Mouse (Mus musculus) spleen, postnatal 10 days (tissue): Measurements from ENCODE around the gene Arfgap2.

Source experiments
- DNase-seq, 2 experiments: peaks; one replicate each; pipeline ENCODE4 v3.0.0; 2021 to 2022; ENCODE audit warnings: low spot score in 2 of 2

The Arfgap2 gene

GRCm38 (mm10) chr2:91308680-91309079 lies 43.9 kb downstream of the Arfgap2 start:
- DNase-seq = no peak

DNA sequence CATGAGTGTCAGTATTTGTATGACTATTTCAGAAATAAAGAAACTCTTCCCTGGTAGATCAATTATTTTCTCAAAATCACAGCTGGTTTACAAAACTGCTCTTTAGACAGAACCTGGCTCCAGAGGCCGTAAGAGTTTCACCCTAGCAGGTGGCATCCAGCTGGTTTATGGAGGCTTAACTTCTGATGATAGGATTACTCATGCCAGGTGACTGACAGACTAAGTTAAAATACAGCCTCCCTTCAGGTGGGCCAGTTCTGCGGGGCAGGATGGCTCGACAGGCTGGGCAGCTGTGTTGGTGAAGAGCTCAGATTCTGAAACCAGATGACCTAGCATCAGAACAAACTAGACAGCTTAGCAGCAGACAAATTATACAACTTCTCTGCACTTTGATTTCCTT lies 44.8 kb downstream of the Arfgap2 start:
- DNase-seq = no peak

DNA sequence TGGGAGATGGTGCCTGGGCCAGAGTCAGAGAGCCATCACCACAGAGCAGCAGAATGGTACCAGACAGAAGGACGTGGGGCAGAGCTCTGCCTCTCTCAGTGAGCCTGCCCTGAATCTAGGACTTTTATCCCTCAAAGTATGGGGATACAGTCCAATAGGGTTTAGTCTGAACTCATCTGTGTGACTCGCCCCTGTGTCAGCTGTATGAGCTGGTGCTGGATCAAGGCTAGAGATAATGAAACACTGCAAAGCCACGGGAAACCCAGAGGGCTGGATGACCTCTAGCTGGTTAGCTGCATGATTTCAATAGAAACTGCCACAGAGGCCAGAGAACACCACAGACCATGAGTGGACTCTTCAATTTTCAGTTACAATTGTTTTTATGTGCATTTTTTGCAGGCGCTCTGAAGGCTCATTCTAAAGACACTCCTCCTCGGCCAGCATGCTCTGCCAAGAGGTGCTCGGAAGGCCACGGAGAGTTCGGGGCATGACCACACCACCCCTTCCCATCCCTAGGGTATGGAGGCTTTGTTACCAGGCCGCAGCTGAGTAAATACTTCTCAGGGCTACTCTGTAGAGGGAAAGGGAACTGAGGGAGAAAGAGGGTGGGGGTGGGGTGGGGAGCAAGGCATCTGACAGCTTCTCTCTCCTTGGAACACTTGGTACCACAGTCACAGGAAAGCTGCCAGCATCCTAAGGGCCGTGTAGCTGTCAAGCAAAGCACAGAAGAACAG lies 48.0 kb downstream of the Arfgap2 start:
- DNase-seq = no peak

DNA sequence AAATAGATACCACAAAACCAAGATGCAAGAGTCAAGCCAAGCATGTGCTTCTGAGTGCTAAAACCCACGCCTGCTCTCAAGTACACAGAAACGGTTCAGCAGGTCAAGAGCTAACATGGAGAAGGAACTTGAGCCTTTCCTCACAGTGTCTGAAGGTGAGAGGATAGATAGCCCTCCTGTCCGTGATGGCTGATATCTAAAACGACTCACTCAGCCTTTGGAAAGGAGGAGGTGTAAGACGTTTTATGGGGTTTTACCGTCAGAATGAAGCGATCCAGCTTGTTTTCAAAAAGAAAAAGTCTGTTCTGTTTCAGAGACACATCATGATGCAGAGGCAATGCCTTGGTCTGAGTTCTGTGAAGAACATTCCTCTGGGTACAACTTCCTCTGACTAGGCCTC lies 49.4 kb downstream of the Arfgap2 start:
- DNase-seq = no peak

GRCm38 (mm10) chr2:91320559-91321529 lies 56.1 kb downstream of the Arfgap2 start:
- no peak for DNase-seq

DNA sequence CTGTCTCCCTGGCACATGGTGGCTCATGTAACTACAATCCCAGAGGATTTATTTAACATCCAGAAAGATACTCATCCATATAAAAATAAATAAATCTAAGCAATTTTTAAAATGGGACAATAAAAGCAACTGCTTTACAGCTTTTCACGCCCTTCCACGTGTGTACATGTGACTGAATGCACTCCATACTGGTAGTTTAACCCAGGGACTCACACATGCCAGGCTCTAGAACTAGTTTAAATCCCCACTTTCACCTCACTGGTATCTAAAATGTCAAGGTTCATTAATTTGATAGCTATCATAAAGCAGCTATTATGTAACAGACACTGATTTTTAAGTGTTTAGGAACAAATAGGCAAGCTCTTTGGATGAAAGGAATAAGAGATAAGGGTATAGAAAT lies 57.1 kb downstream of the Arfgap2 start:
- no peak for DNase-seq

GRCm38 (mm10) chr2:91322490-91322889 lies 57.7 kb downstream of the Arfgap2 start:
- no peak for DNase-seq

DNA sequence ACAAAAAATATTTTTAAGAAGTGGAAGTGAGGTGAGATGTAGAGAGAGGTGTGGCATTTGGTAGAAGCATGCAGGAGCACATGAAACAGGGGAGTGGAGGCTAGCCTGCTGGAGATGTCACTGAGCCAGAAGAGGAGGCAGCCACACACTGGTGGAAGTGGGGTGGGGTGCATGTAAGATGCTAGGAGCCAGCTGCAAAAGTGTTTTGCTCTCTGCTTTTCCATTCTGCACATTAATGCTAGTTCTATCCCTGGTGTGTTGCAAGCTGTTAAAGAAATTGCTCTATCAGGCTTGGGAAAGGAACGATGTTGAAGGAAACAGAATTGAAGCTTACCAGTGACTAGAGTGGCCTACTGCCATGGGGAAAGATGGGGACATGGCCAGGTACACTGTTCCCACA lies 59.6 kb downstream of the Arfgap2 start:
- no peak for DNase-seq

DNA sequence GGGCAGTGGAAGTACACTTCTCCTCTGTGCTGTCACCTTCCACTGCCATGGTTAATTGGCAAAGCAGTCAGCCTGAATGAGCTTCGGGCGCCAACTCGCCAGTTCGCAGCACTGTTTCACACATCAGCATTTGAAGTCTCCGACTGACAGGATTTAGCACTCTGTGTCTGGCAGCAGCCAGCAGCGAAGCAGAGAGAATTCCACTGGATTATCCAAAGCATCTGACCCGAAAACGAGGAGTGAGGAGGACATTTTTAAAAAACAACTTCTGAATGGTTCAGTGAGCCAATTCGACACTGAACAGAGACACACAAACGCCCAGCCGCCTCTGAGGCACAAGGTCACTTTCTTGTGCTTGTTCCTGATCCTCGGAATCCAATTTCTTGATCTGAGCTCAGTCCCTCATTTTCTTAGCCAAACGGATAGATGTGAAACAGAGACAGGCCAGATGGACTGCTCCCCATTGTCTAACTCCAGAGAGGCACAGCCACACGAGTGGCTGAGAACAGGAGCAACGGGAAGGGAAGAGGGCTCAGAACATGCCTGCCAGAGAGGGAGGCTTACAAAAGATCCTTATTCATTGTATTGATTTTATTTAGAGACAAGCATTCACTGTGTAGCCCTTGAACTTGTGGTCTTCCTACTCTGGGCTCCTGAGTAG lies 60.1 kb downstream of the Arfgap2 start:
- DNase-seq = no peak
